Mouse (Mus musculus): ENCODE data around the gene Krtap11-1.

Gene Krtap11-1

GRCm38 (mm10) chr16:89571083-89571482 is at the start of gene Krtap11-1:
Gene Krtap11-1, minus strand, starts transcription at chr16:89571183.
- no peak for DNase-seq (ENCODE audit: low read depth, low spot score)

GRCm38 (mm10) chr16:89618190-89618589 is 47.2 kb upstream of the Krtap11-1 start:
- DNase-seq (ENCODE audit: low read depth, low spot score) = no peak

DNA sequence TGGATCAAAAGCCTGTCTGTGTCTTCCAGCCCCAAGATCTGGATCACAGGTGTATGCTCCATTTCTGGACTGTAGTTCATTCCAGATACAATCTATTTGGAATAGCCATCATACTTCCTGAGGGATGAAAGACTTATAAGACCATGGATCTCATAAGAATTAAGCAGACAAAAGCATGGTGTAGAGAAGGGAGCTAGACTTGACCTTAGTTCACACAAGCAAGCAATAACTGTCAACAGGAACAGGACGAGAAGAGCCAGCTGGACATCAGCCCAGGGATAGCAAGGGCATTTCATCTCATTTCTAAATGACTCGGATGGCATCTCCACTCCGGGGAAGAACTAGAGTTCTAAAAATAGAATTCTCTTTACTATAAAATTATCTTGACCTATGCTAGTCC is 46.3 kb upstream of the Krtap11-1 start:
- no peak for DNase-seq (ENCODE audit: low read depth, low spot score)

GRCm38 (mm10) chr16:89613726-89614125 is 42.7 kb upstream of the Krtap11-1 start:
- DNase-seq (ENCODE audit: low read depth, low spot score) = no peak

- no peak for DNase-seq (ENCODE audit: low read depth, low spot score)
Measured at GRCm38 (mm10) chr16:89608791-89609185, 37.8 kb upstream of the Krtap11-1 start.

DNA sequence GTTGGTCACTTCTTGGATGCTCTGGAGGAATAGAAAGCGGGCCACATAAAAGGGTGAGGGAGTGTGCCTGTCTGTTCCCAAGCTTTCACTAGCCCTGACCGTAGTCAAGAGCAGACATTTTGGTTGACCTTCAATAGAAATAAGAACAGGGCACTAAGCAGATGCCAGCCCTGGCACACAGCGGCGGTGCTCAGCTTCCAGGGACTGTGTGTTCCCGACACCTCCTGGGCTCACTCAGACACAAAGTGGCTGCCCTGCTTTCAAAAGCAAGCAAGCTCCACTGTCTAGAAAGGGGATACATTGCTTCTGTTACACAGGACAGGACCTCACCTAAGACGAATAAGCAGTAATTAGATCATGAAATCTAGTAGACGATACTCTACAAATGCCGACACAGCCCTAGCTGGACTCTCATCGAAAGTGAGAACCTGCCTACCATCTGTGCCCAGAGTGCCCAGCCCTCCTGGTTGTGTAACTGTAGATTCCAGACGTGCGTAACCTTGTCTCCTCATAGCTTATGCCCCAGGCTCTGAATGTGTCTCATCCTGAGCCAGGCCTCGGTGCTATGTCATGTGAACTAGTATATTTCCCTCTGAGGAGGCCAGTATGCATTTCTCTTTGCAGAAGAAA is 37.3 kb upstream of the Krtap11-1 start:
- no peak for DNase-seq (ENCODE audit: low read depth, low spot score)

GRCm38 (mm10) chr16:89606951-89607350 is 36.0 kb upstream of the Krtap11-1 start:
- DNase-seq (ENCODE audit: low read depth, low spot score) = no peak

DNA sequence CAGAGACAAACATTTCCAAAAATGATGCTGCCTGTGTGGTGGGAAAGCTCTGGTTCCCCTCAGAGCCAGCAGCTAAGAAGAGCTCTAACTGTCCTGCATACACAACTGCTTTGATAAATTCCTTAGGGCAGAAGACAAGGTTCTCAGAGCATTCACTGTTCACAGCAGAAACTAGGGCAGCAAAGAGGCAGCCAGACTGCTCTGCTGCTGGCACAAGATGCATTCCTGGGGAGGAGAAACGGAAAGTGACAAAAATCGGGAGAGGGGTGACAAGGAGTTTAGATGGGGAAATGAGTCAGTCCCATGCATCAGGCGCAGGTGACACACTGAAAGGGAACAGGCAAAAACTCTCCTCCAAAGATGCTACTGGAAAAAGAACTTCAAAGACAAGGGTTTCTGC is 16.2 kb upstream of the Krtap11-1 start:
- DNase-seq (ENCODE audit: low read depth, low spot score) = no peak

DNA sequence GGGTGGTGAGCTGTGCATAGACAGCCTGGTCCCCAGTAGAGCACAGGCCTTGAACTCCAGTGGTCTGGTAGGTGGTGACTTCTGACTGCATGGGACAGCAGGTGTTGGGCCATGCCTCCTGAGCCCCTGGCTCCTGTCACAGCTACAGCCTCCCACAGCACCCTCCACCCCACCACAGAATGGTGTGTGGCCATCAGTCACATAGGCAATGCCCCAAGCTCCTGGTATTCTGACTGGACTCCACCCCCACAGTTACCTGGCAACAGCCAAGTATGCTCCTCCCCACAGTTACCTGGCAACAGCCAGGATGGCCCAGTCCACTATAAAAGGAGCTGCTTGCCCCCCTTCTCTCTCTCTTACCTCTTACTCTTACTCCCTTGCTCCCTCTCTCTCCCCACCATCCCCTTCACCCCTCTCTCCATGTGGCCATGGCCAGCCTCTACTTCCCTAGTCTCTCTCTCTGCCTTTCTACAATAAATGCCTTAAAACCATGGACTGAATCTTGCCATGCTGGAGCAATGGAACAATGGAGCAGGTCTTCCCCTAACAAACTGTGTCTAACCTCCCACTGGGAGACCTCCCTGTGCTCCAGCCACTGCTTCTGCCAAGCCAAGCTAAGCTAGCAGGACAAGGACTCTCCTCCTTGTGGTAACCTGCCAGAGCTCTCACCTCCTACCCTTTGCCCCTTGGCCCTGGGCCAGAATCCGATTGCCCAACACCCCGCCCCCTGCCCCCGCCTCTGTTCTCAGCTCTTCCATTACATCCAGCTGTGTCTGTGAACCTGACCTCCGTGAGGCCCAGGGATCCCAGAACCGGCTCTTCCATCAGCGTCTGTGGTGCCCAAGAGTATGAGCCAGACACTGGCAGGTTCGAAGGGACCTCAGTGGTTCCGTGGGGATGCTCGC is 14.9 kb upstream of the Krtap11-1 start:
- no peak for DNase-seq (ENCODE audit: low read depth, low spot score)

DNA sequence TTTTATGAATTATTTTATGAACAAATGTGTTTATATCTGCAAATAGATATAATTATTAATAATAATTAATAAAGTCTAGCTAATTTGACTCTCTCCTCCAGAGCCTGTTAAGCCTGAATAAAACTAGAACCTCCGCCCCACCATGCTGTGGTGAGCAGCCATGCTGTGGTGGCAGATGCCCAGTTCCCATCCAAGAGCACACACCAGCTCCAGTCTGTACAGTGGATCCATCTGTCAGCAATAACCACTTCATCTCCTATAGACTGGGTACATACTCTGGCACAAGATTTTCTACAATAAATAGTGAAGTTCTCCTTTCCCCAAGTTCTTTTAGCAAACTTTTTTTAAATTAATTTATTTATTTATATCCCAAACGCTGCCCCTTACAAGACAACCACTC is 10.7 kb upstream of the Krtap11-1 start:
- DNase-seq (ENCODE audit: low read depth, low spot score) = no peak

DNA sequence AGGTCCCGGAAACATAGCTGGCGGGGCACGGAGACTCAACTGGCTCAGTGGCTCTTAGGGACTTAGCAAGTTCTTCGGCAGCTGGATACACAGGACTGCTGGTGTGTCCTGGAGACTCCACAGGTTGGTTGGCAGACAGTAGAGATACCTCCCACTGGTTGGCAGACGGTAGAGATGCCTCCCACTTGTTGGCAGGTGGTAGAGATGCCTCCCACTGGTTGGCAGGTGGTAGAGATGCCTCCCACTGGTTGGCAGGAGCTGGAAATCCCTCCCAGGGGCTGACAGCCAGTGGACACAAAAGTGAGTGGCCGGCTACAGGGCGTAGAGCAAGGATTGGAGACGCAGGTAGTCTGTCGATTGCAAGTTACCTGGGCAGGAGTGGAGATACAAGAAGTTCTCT is 467 bp downstream of the Krtap11-1 start:
- no peak for DNase-seq (ENCODE audit: low read depth, low spot score)

GRCm38 (mm10) chr16:89569136-89569535 is 1.8 kb downstream of the Krtap11-1 start:
- no peak for DNase-seq (ENCODE audit: low read depth, low spot score)

GRCm38 (mm10) chr16:89568141-89568540 is 2.8 kb downstream of the Krtap11-1 start:
- no peak for DNase-seq (ENCODE audit: low read depth, low spot score)

GRCm38 (mm10) chr16:89550298-89550697 is 20.7 kb downstream of the Krtap11-1 start:
- no peak for DNase-seq (ENCODE audit: low read depth, low spot score)

DNA sequence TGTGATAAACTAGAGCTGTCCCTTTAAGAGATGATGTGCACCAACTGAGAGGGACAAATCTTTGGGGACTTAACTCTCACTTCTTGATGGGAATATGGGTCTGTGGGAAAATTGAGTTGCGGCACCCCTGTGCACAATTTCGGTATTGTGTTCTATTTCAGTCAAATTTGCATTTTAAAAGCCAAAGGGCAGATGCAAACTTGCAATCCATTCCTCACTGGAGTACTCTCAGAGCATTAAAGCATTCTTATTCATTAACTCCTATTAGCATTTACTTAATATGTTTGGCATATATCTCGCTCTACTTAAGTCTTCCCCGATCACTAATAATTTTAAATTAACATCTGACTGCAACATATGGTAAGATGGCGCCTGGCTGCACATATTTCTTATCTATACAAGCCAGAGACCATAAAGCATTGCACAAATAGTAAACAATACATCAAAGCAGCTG is 32.9 kb downstream of the Krtap11-1 start:
- DNase-seq (ENCODE audit: low read depth, low spot score) = no peak

DNA sequence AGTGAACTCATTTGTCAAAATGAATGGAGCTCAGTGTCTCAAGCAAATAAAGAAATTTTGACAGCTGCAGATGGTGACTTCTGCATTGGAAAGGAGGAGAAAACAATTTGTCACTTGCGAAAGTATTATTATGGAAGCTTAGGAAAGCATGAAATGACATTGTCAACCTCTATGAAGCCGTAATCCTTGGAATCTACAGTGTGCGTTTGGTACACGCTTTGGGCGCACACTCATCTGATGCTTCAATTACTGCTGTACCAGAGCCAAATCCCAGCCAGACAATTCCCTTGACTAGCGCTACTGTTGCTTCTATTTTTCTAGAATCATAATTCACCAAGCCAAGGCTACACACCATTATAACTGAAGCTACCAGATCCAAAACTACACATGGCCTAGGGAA is 33.6 kb downstream of the Krtap11-1 start:
- no peak for DNase-seq (ENCODE audit: low read depth, low spot score)

GRCm38 (mm10) chr16:89530547-89530946 is 40.4 kb downstream of the Krtap11-1 start:
- DNase-seq (ENCODE audit: low read depth, low spot score) = no peak

DNA sequence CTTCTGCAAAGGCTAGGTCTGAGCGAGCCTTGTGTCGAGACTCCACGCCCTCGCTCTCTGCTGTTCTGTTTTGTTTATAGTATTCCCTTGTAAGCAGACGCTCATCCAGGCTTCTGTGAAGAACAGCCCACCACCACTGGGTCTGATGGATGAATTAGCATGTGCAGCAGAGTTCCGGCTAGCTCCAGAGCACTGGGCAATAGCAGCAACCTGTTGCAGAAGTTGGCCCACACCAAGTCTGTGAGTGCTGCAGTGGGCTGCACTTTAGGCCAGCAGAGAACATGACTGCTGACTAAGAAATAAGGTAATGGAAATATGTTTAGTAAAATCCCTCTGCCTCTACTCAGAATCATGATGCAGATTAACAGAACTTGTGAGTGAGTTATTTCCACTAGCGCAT is 41.1 kb downstream of the Krtap11-1 start:
- no peak for DNase-seq (ENCODE audit: low read depth, low spot score)

GRCm38 (mm10) chr16:89528380-89528779 is 42.6 kb downstream of the Krtap11-1 start:
- no peak for DNase-seq (ENCODE audit: low read depth, low spot score)

DNA sequence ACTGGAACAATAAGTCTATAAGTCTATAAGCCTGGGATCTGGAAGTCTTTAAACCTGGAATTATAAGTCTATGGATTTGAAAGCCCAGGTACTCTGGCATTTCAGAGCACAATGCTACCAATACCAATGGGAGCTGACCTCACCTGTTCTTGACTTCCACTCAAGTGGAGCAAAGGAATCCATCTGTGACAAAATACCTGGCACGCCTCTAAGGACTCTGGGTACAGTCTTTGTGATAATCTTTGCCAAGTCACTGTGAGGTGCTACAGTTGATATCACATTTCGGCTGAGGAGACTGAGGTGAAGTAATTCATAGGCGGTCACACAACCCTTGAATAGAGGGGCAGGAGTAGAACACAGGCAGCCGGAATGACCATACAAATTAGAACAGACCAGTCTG is 50.0 kb downstream of the Krtap11-1 start:
- no peak for DNase-seq (ENCODE audit: low read depth, low spot score)

DNA sequence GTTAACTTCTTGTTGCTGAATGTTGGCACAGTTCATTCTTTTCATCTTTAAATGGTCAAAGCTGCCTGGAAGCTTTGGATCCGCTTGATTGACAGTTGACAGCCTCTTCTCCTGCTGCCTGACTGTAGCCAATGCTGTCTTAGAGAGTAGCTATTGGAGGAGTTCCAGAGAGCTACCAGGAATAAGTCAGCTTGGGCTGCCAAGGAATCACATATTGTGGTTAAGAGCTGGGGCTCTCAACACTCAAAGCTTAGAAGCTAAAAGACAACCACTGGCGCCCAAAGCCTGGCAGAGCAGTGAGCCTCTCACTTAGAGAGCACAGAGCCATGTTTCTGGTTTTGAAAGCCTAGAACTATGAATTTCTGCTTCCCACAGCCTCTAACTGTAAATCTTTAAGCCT is 50.4 kb downstream of the Krtap11-1 start:
- no peak for DNase-seq (ENCODE audit: low read depth, low spot score)
